Mouse (Mus musculus) gastrocnemius, adult 18-20 months (tissue): ENCODE results near the gene B230217C12Rik. TPM values are rescaled to one million over a fixed set of nuclear protein-coding genes. Genes with fewer than 3 reads are reported as not detected.
A peak's percentile ranks its signal among the peaks of the same experiment; 100 is the strongest.

Experiments used
- DNase-seq: peaks from one replicate; pipeline ENCODE4 v3.0.0; 2021; ENCODE audit warnings: low spot score
- long read RNA-seq, 2 experiments: library from polyadenylated mRNA; stranded (forward); transcript quantifications; one replicate each; pipeline ENCODE4 v2.0.0; 2021
- total RNA-seq, 2 experiments: library from RNA; stranded (reverse); gene quantifications; 2 replicates each; pipeline ENCODE4 v1.2.3; 2021

The B230217C12Rik gene
- total RNA-seq, result under 1 TPM; 0.19 to 0.34 TPM
- long read RNA-seq, experiment 1, result 0 reads
- long read RNA-seq, experiment 2, result 0 reads

GRCm38 (mm10) chr11:97840539-97840954, at the start of gene B230217C12Rik:
Gene B230217C12Rik, plus strand, starts transcription at chr11:97840780.
- DNase-seq, result no peak

DNA sequence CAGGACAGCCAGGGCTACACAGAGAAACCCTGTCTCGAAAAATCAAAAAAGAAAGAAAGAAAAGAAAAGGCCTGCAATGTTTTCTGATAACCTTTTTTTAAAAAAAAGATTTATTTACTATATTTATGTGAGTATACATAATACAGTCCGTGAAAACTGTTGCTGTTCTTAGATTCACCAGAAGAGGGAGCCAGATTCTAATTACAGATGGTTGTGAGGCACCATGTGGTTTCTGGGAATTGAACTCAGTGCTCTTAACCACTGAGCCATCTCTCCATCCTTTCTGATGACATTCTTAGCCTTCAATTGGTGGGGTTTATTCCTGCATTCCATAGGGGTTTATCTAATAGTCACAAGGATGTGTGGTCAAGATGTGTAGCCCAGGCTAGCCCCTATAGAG, 47.4 kb upstream of the B230217C12Rik start:
- DNase-seq, result peak; percentile 71

DNA sequence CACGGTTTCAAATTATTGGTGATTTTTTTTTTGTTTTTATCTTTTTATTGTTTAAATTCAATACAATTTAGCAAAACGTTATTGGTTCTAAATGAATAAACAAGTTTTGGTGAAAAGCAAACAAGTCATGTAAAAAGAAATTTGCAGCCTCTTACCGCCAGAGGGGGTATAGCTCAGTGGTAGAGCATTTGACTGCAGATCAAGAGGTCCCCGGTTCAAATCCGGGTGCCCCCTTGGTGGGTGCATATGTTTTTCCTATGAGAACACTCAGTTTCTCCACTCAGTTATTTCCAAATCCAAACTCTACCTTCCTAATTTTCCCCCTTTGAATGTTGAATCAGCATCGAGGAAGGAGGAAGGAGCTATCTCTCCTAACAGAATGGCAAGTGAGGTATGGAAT, 43.7 kb upstream of the B230217C12Rik start:
- peak; percentile 74 for DNase-seq

GRCm38 (mm10) chr11:97797369-97798082, 43.1 kb upstream of the B230217C12Rik start:
- peak; percentile 62 for DNase-seq

GRCm38 (mm10) chr11:97798083-97798435, 42.5 kb upstream of the B230217C12Rik start:
- no peak for DNase-seq

- DNase-seq, result peak; percentile 89
Measured at GRCm38 (mm10) chr11:97798782-97799145, 41.8 kb upstream of the B230217C12Rik start, which contains the start of gene Lasp1. Gene Lasp1, plus strand, starts transcription at chr11:97799000.

- DNase-seq, result peak; percentile 86
Measured at GRCm38 (mm10) chr11:97799146-97799993, 41.2 kb upstream of the B230217C12Rik start.

DNA sequence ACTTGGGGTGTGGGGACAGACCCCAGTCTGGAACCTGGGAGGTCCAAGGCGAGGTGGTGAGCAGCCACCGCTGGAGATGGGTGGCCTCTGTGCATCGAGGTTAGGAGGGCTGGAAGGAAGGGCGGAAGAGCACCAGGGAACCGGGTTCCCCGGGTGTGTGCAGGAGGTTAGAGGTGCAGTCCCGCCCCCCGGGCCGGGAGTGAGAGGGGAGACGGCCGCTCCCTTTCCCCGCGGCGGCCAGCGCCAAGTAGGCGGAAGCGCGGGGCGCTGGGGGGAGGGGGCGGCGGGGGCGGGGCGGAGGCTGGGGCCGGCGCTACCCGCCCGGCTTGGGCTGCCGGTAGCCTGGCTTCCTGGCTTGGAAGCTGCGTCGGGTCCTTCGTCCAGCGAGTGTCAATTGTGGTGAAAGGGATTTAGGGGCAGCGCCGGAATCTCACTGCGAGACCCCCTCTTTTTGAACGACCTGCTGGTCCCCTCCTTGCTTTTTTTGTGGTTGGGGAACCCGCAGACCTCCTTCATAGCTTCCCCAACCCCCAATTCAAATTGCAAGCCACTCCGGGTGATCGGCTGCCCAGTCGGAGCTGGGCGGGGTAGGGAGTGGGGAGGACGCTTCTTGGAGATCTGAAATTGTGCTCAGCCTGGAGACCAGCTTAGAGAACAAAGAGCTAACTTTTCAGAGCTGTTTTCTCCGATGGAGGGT, 40.4 kb upstream of the B230217C12Rik start:
- peak; percentile 59 for DNase-seq

DNA sequence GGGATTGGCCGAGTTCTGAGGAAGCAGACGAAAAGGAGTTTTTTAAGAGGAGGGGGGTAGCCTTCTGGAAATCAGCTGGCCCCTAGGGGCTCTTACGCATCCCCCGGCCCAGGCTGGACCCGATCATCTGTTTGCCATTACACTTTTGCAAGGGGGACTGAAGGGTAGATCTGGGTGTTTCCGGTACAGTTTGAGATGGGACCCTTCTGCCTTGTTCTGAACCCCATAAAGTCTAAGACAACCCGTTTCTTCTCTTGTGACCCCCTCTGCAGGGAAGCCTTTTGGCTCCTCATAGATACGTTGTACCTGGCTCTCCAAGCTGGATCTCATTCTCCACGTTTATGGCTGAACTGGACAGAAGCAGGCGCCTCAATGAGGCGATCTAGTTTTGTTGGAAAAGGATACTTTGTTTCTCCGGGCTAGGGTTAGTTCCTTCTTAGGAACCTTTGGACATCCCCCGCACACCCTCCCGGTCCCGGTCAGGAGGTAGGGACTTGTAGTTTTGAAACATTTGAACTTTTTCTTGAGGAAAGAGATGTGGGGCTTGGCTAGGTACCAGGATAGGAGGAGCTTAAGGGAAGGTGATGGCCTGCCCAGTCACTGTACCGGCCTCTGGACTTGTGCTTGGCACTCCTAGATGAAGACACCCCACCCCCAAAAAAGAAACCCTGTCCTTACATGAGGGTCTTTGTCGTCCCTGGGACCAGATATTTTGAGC, 39.7 kb upstream of the B230217C12Rik start:
- no peak for DNase-seq

- peak; percentile 53 for DNase-seq
Measured at GRCm38 (mm10) chr11:97801409-97802193, 39.0 kb upstream of the B230217C12Rik start.

GRCm38 (mm10) chr11:97802194-97802470, 38.4 kb upstream of the B230217C12Rik start:
- DNase-seq, result no peak

DNA sequence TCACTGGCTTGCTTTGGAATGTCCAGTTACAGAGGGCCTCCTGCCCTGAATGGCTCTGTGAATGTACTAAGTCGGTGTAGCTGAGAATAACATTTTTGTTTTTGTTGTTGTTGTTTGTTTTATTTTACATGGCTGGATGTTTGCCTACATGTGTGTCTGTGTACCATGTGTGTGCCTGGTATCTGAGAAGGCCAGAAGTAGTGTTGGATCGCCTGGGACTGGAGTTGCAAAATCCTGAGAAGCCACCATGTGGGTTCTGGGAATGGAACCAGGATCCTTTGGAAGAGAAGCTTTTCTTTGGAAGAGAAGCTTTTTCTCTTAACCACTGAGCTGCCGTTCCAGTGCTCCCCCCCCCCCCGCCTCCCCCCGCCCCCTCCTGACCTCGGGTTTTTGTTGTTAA, 38.1 kb upstream of the B230217C12Rik start:
- no peak for DNase-seq

GRCm38 (mm10) chr11:97803847-97804246, 36.7 kb upstream of the B230217C12Rik start:
- no peak for DNase-seq

DNA sequence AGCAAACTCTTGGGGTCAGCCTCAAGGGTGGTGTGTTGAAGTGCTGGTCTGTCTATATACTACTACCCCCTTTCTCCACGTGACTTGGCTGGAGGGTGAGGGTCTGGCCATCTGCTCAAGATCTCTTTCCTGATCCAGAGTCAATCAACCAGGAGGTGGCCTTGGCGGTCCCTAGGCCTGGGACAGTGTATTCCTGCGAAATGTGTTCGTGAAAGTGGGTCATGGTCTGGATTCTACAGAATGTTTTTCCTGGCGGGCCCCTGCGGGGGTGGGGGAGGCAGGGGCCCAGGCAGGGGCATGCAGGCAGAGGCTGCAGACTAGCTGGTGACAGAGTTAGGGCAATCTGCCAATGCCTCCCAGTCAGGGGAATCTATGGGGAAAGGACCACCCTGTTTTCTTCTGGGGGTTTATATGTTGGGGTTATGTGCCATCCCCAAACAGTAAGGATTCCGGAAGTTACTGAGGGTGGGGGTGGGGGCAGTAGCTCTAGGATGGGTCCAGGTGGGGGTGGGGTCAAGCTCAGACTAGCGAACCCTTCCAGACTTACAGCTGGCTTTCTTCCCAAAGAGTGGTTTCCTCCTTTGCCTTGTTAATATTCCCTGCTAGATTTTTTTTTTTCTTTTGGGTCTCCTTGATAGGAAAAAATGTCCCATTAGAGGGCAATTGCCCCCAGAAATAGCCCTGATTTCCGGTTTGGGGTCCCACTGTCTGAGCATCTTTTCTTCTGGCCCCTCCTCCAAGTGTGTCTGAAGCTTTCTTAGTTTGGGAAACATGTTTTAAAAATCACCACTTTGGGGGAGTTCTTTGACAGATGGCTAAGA, 35.5 kb upstream of the B230217C12Rik start:
- DNase-seq, result no peak

DNA sequence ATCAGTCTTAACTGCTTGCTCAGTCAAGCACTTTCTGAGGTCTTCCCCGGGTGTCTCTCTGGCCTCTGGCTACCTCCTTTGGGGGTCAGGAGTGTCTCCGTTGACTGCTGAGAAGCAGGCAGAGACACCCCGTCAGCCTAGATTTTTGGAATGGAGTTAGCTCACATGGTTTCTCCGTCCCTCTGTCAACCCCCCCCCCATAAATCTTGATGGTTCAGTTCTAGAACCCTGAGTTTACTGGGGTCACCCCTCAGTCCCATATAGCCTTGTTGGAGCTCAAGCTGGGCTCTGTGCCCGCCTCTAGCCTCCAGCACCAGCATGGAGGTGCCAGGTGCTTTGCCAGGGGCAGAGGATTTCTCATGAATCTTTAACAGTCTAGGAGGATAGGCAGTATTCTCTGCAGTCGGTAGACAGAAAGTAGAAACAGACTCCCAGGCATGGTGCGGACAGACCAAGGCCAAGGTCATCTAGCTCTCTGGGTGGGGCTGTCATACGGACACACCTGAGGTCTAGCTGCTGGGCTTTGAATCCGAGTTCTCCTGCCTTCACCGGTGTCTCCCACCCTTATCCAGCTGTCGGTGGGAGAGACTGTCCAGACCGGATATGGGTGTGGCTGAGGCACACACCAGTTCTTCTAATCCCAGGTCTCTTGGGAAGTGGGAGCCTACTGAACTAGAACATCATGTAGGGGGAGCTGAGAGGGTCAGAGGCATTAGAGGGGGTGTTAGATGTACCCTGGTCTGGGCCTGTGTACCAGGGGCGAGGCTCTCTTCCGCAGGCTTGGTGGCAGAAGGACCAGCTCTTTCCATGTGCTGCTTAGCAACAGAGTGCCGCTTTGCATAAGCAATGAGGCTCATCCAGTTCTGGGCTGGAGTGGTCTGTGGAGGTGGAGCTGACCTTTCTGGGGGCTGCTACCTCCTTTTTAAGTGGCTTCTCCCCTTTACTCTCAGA, 34.6 kb upstream of the B230217C12Rik start:
- no peak for DNase-seq

- DNase-seq, result no peak
Measured at GRCm38 (mm10) chr11:97806613-97806964, 34.0 kb upstream of the B230217C12Rik start.

- DNase-seq, result no peak
Measured at GRCm38 (mm10) chr11:97807626-97808025, 33.0 kb upstream of the B230217C12Rik start.

- peak; percentile 61 for DNase-seq
Measured at GRCm38 (mm10) chr11:97808093-97808492, 32.5 kb upstream of the B230217C12Rik start.
